Mouse (Mus musculus) limb, embryonic 14.5 days (tissue): Measurements from ENCODE around the gene Tbrg1. TPM values are rescaled to one million over a fixed set of nuclear protein-coding genes. Genes with fewer than 3 reads are reported as not detected.

ENCODE experiments used
- ATAC-seq: fragments of 200-750 bp; cut with Nextera tagmentation; 2 replicates; pipeline ENCODE4 v1.8.0; 2017; ENCODE audit warnings: low read depth, moderate number of reproducible peaks, moderate TSS enrichment; ENCODE audit not compliant: low FRiP score
- DNase-seq: peaks from one replicate; pipeline ENCODE4 v3.0.0-alpha.2; 2015; ENCODE audit warnings: low spot score
- H3K27ac ChIP-seq: fragments of 300-500 bp; sonication (generic); replicated peaks from 2 replicates; pipeline ENCODE4 v1.5.1; 2014; ENCODE audit warnings: low read depth, mild to moderate bottlenecking, low read length, moderate library complexity, mixed read lengths
- H3K27me3 ChIP-seq: fragments of 300-500 bp; sonication (generic); 2 replicates; pipeline ENCODE4 v1.6.1; 2014; ENCODE audit warnings: low read length, mixed read lengths; ENCODE audit not compliant: control insufficient read depth, insufficient read depth
- H3K36me3 ChIP-seq: fragments of 300-500 bp; sonication (generic); 2 replicates; pipeline ENCODE4 v1.6.1; 2014; ENCODE audit warnings: mild to moderate bottlenecking, low read length, moderate library complexity, mixed read lengths; ENCODE audit not compliant: control insufficient read depth, insufficient read depth
- H3K4me1 ChIP-seq: fragments of 300-500 bp; sonication (generic); 2 replicates; pipeline ENCODE4 v1.6.1; 2014; ENCODE audit warnings: antibody characterized with exemption, low read length, mixed read lengths; ENCODE audit not compliant: control insufficient read depth, insufficient read depth
- H3K4me2 ChIP-seq: fragments of 300-500 bp; sonication (generic); replicated peaks from 2 replicates; pipeline ENCODE4 v1.6.1; 2014; ENCODE audit warnings: low read depth, mild to moderate bottlenecking, low read length, moderate library complexity; ENCODE audit not compliant: severe bottlenecking
- H3K4me3 ChIP-seq: fragments of 300-500 bp; sonication (generic); replicated peaks from 2 replicates; pipeline ENCODE4 v1.5.1; 2014; ENCODE audit warnings: low read length
- H3K9ac ChIP-seq: fragments of 300-500 bp; sonication (generic); 2 replicates; pipeline ENCODE4 v1.6.1; 2014; ENCODE audit warnings: mild to moderate bottlenecking, low read depth, low read length, moderate library complexity; ENCODE audit not compliant: severe bottlenecking
- H3K9me3 ChIP-seq: fragments of 300-500 bp; sonication (generic); 2 replicates; pipeline ENCODE4 v1.6.1; 2016; ENCODE audit warnings: low read length; ENCODE audit not compliant: control insufficient read depth
- POLR2A ChIP-seq: fragments of 200-500 bp; IDR thresholded peaks from 2 replicates; pipeline ENCODE4 v1.8.0; 2012; ENCODE audit warnings: inconsistent platforms, mild to moderate bottlenecking, moderate library complexity, borderline replicate concordance; ENCODE audit not compliant: insufficient read depth, insufficient read length; ENCODE audit errors: extremely low read depth
- WGBS: fragments of 180-500 bp; shearing (Covaris S2); extraction: QIAGEN DNeasy Blood & Tissue Kit; methylation state at CpG from one replicate; pipeline ENCODE4 v1.1.7; 2014; 5-methylcytosine and 5-hydroxymethylcytosine counted together
- polyA plus RNA-seq, 2 experiments: library from polyadenylated mRNA; depleted of rRNA in 1 of 2; stranded (reverse) in 1 of 2; unstranded in 1 of 2; fragments of >200 nt; fragmentation: Nextera tagmentation in 1 of 2; extraction: Ambion mirVana in 1 of 2; gene quantifications; 2 replicates each; pipeline versions ENCODE4 v1.2.1 to v1.2.3; 2012 to 2014

Tbrg1 gene
- polyA plus RNA-seq, 2 experiments, result 122 to 211 TPM

DNA sequence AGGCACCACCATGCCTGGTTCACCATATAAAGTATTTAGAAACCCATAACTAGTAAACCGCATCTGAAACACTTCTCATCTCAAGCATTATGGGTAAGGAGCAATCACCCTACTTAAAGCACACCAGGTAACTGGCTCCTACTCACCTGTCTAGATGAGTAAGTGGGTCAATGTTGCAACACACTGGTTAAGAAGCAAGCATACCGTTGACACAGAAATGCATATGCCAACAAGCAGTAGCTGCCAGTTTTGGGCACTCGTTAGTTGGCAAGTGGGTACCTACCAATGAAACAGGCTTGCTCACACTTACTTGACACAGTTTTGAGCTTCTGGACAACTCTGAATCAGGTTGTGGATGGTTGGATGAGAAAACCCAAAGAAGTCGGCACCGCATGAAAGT lies 6.5 kb downstream of the Tbrg1 start:
- ATAC-seq, result no peak

GRCm38 (mm10) chr9:37646246-37646645 lies 10.9 kb downstream of the Tbrg1 start:
- 85% methylated on average over 3 of the region's 3 CpGs for WGBS
- no peak overlapping the region for H3K27ac ChIP-seq
- H3K4me1 ChIP-seq, result no peaks in the 10 kb centered on the region
- no peaks in the 10 kb centered on the region for H3K27me3 ChIP-seq
- no peaks in the 10 kb centered on the region for H3K9me3 ChIP-seq
- no peak overlapping the region for H3K4me3 ChIP-seq
- H3K36me3 ChIP-seq, result peaks cover 39% of the 10 kb centered on the region
- no peak for ATAC-seq
- no peak for DNase-seq
- no peak overlapping the region for H3K4me2 ChIP-seq
- no peak overlapping the region for H3K9ac ChIP-seq
- TF ChIP-seq POLR2A, result no peak

More for the DNA sequence above, 6.5 kb downstream of the Tbrg1 start:
- no peak for DNase-seq
- Histone ChIP-seq H3K4me2 (no peak overlapping the region), H3K9me3 (no peaks in the 10 kb centered on the region), H3K9ac (no peak overlapping the region), H3K4me1 (peaks cover 3% of the 10 kb centered on the region; the same call in 1 of the 2 replicates), H3K4me3 (no peak overlapping the region), H3K27ac (no peak overlapping the region), H3K27me3 (no peaks in the 10 kb centered on the region), H3K36me3 (peaks cover 70% of the 10 kb centered on the region)
- no peak for TF ChIP-seq POLR2A
- 93% methylated on average over 5 of the region's 5 CpGs for WGBS

- DNase-seq (no peak), ATAC-seq (no peak)
- H3K36me3 ChIP-seq, result no peaks in the 10 kb centered on the region
- H3K27ac ChIP-seq, result no peak overlapping the region
- H3K9me3 ChIP-seq, result no peaks in the 10 kb centered on the region
- H3K4me2 ChIP-seq, result no peak overlapping the region
- no peak overlapping the region for H3K4me3 ChIP-seq
- H3K4me1 ChIP-seq, result no peaks in the 10 kb centered on the region
- no peak overlapping the region for H3K9ac ChIP-seq
- no peaks in the 10 kb centered on the region for H3K27me3 ChIP-seq
- TF ChIP-seq POLR2A, result no peak
- 85% methylated on average over 3 of the region's 3 CpGs for WGBS
Measured at GRCm38 (mm10) chr9:37638721-37639120, 18.4 kb downstream of the Tbrg1 start.

GRCm38 (mm10) chr9:37636800-37637542 lies 20.1 kb downstream of the Tbrg1 start:
- Histone ChIP-seq H3K4me3 (no peak overlapping the region), H3K27me3 (no peaks in the 10 kb centered on the region), H3K4me1 (no peaks in the 10 kb centered on the region), H3K27ac (no peak overlapping the region), H3K4me2 (no peak overlapping the region), H3K9me3 (no peaks in the 10 kb centered on the region), H3K9ac (no peak overlapping the region), H3K36me3 (no peaks in the 10 kb centered on the region)
- WGBS, result 54% methylated on average over 6 of the region's 6 CpGs
- DNase-seq (no peak), ATAC-seq (no peak)
- no peak for TF ChIP-seq POLR2A

DNA sequence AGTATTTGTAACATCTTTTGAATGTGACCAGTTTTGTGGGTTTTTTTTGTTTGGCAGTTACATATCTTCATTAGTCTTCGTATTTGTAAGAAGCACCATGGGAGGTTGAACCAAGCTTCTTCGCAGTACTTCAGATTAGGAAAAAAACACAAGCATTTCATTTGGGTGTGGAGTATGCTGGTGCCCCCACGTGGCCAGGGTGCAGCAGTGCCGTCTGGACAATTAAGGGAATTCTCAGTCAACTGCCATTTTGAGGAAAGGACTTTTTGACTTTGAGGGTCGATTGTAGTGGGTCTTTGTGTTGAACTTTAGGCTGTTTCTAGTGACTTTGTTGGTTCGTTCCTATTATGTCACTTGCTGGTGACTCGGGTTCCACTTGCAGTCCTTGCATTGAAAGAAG lies 20.8 kb downstream of the Tbrg1 start:
- H3K27me3 ChIP-seq, result no peaks in the 10 kb centered on the region
- no peaks in the 10 kb centered on the region for H3K36me3 ChIP-seq
- no peaks in the 10 kb centered on the region for H3K9me3 ChIP-seq
- DNase-seq, result peak; percentile 13
- ATAC-seq, result no peak
- no peak overlapping the region for H3K4me3 ChIP-seq
- no peak overlapping the region for H3K27ac ChIP-seq
- H3K4me1 ChIP-seq, result no peaks in the 10 kb centered on the region
- no peak overlapping the region for H3K9ac ChIP-seq
- 24% methylated on average over 7 of the region's 7 CpGs for WGBS
- TF ChIP-seq POLR2A, result no peak
- no peak overlapping the region for H3K4me2 ChIP-seq
